8 mouse cellular contexts compared by ENCODE assay signal in the genomic region with DNA sequence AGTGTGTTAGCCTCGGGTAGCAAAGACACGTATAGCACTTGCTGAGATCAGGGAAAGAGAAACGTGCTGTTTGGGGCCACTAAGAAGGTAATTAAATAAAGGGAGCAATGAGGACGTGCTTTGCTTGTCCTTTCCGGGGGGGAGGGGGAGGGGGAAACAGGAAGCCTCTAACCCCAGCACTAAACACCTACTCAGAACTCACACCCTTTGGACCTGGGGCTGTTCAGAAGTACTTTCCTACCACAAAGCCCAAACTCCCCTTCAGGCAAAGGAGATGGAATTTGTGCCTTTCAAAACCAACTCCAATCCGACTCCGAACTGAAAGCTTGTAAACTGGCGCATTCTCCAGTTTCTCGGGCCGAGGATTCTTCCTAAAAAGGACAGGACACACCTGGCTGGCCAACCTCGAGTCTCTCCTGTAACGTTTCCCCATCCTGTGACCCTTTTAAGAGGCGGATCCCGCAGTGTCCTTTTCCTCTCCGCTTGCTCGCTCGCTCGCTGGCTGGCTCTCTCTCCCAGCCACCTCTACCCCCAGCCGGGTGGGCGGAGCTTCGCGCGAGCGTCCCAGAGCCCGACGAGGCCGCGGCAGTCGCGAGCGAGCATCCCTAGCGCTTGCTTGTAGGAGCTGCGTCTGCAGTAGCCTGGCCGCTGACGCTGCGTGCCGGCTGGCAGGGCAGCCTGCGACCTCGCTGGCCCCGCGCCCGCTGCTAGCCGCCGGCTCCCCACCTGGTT. TPM values are rescaled to one million over a fixed set of nuclear protein-coding genes. Genes with fewer than 3 reads are reported as not detected.
DNase-seq lines count a peak whose midpoint lies in the region; ATAC-seq and TF ChIP-seq lines count a peak whose summit lies in the region.

No protein-coding gene starts in this region.

- H3K4me1 ChIP-seq in erythroblast, embryonic 14.5 days (ENCODE audit: control insufficient read depth) = peaks cover 12% of the 10 kb centered on the region
- H3K4me1 ChIP-seq in heart, embryonic 10.5 days = no peaks in the 10 kb centered on the region
- H3K4me1 ChIP-seq in kidney, embryonic 14.5 days (ENCODE audit: control insufficient read depth, insufficient read depth, low read length) = no peaks in the 10 kb centered on the region
- H3K4me1 ChIP-seq in limb, embryonic 14.5 days (ENCODE audit: control insufficient read depth, insufficient read depth, low read length) = no peaks in the 10 kb centered on the region
- H3K4me1 ChIP-seq in midbrain, embryonic 16.5 days (ENCODE audit: control insufficient read depth, insufficient read depth, low read length) = no peaks in the 10 kb centered on the region
- peaks cover 2% of the 10 kb centered on the region for H3K4me1 ChIP-seq in spleen, adult 2 months (ENCODE audit: control insufficient read depth, insufficient read depth, insufficient read length)

- H3K9me3 ChIP-seq in erythroblast, embryonic 14.5 days (ENCODE audit: control insufficient read depth, low read length) = peaks cover 7% of the 10 kb centered on the region
- H3K9me3 ChIP-seq in heart, embryonic 10.5 days = no peaks in the 10 kb centered on the region
- no peaks in the 10 kb centered on the region for H3K9me3 ChIP-seq in kidney, embryonic 14.5 days (ENCODE audit: control insufficient read depth, low read length)
- H3K9me3 ChIP-seq in limb, embryonic 14.5 days (ENCODE audit: control insufficient read depth, low read length) = no peaks in the 10 kb centered on the region
- H3K9me3 ChIP-seq in midbrain, embryonic 16.5 days (replicated peaks; ENCODE audit: control insufficient read depth, low read length, poor library complexity, severe bottlenecking) = no peaks in the 10 kb centered on the region

- peak overlapping the region; percentile 60 for H3K9ac ChIP-seq in kidney, embryonic 14.5 days (ENCODE audit: low read depth, low read length)
- H3K9ac ChIP-seq in limb, embryonic 14.5 days (ENCODE audit: low read depth, low read length, severe bottlenecking) = peak overlapping the region; percentile 54
- H3K9ac ChIP-seq in midbrain, embryonic 16.5 days (ENCODE audit: low read depth, low read length) = peak overlapping the region; percentile 71

- no peaks in the 10 kb centered on the region for H3K79me3 ChIP-seq in C2C12 (ENCODE audit: low read depth)

- peak overlapping the region; percentile 81 for H3ac ChIP-seq in C2C12 (ENCODE audit: control insufficient read depth, insufficient read length, low read depth)

- no peaks in the 10 kb centered on the region for H3K36me3 ChIP-seq in C2C12 (ENCODE audit: control insufficient read depth, insufficient read depth)
- H3K36me3 ChIP-seq in erythroblast, embryonic 14.5 days (ENCODE audit: control insufficient read depth) = no peaks in the 10 kb centered on the region
- no peaks in the 10 kb centered on the region for H3K36me3 ChIP-seq in heart, embryonic 10.5 days
- H3K36me3 ChIP-seq in kidney, embryonic 14.5 days (ENCODE audit: control insufficient read depth, insufficient read depth, low read length) = no peaks in the 10 kb centered on the region
- no peaks in the 10 kb centered on the region for H3K36me3 ChIP-seq in limb, embryonic 14.5 days (ENCODE audit: control insufficient read depth, insufficient read depth, low read length)
- no peaks in the 10 kb centered on the region for H3K36me3 ChIP-seq in midbrain, embryonic 16.5 days (ENCODE audit: control insufficient read depth, insufficient read depth, low read length)
- H3K36me3 ChIP-seq in spleen, adult 2 months (ENCODE audit: control insufficient read depth, insufficient read depth, low read length) = no peaks in the 10 kb centered on the region

- H3K4me2 ChIP-seq in kidney, embryonic 14.5 days (replicated peaks; ENCODE audit: low read depth, low read length) = peak overlapping the region; percentile 66
- peak overlapping the region; percentile 67 for H3K4me2 ChIP-seq in limb, embryonic 14.5 days (replicated peaks; ENCODE audit: low read depth, low read length, severe bottlenecking)
- peak overlapping the region; percentile 61 for H3K4me2 ChIP-seq in midbrain, embryonic 16.5 days (ENCODE audit: low read length)

- WGBS in heart, embryonic 10.5 days = 8% methylated on average over 44 of the region's 44 CpGs
- WGBS in kidney, embryonic 14.5 days = 29% methylated on average over 40 of the region's 44 CpGs
- WGBS in limb, embryonic 14.5 days = 13% methylated on average over 34 of the region's 44 CpGs
- WGBS in midbrain, embryonic 16.5 days = 9% methylated on average over 36 of the region's 44 CpGs
- 25% methylated on average over 42 of the region's 44 CpGs for WGBS in spleen, adult 2 months

- TF ChIP-seq POLR2A in brain, embryonic 14.5 days (IDR thresholded peaks at IDR 0.05; ENCODE audit: borderline replicate concordance, extremely low read depth, insufficient read depth, insufficient read length, poor library complexity, severe bottlenecking) = 0 out of 2 replicates have a peak, but pooled peaks have one; percentile 40
- TF ChIP-seq POLR2A in limb, embryonic 14.5 days (IDR thresholded peaks at IDR 0.05; ENCODE audit: borderline replicate concordance, extremely low read depth, insufficient read depth, insufficient read length) = no peak
- TF ChIP-seq POLR2A in spleen, adult 2 months (IDR thresholded peaks at IDR 0.05; ENCODE audit: low read depth, low read length) = no peak

- peak overlapping the region; percentile 87 for H3K27ac ChIP-seq in heart, embryonic 10.5 days
- H3K27ac ChIP-seq in kidney, embryonic 14.5 days (ENCODE audit: low read depth, low read length) = 0 out of 2 replicates have a peak overlapping the region, but pooled peaks have one; percentile 17
- H3K27ac ChIP-seq in limb, embryonic 14.5 days (replicated peaks; ENCODE audit: low read depth, low read length) = no peak overlapping the region
- H3K27ac ChIP-seq in midbrain, embryonic 16.5 days (ENCODE audit: low read length) = peak overlapping the region; percentile 69
- no peak overlapping the region for H3K27ac ChIP-seq in spleen, adult 2 months (ENCODE audit: insufficient read depth, low read length)

- H3K79me2 ChIP-seq in C2C12 (ENCODE audit: control insufficient read depth, insufficient read depth) = peaks cover 8% of the 10 kb centered on the region

- ATAC-seq in kidney, embryonic 14.5 days (ENCODE audit: low FRiP score, low TSS enrichment) = peak; percentile 97
- peak; percentile 92 for ATAC-seq in limb, embryonic 14.5 days (ENCODE audit: low FRiP score, low read depth)
- ATAC-seq in midbrain, embryonic 16.5 days = peak; percentile 99

- no peaks in the 10 kb centered on the region for H3K27me3 ChIP-seq in C2C12 (ENCODE audit: control insufficient read depth, insufficient read depth, insufficient read length)
- peaks cover 14% of the 10 kb centered on the region for H3K27me3 ChIP-seq in erythroblast, embryonic 14.5 days (ENCODE audit: control insufficient read depth)
- peaks cover 15% of the 10 kb centered on the region; the same call in 1 of the 2 replicates for H3K27me3 ChIP-seq in heart, embryonic 10.5 days (ENCODE audit: insufficient read depth, poor library complexity, severe bottlenecking)
- peaks cover 7% of the 10 kb centered on the region; the same call in 1 of the 2 replicates for H3K27me3 ChIP-seq in kidney, embryonic 14.5 days (ENCODE audit: control insufficient read depth, insufficient read depth, low read length)
- peaks cover 10% of the 10 kb centered on the region; the same call in 1 of the 2 replicates for H3K27me3 ChIP-seq in limb, embryonic 14.5 days (ENCODE audit: control insufficient read depth, insufficient read depth, low read length)
- peaks cover 7% of the 10 kb centered on the region; the same call in 1 of the 2 replicates for H3K27me3 ChIP-seq in midbrain, embryonic 16.5 days (ENCODE audit: control insufficient read depth, insufficient read depth, low read depth, low read length)
- peaks cover 5% of the 10 kb centered on the region; the same call in 1 of the 2 replicates for H3K27me3 ChIP-seq in spleen, adult 2 months (ENCODE audit: control insufficient read depth, insufficient read depth, low read length)

- TF ChIP-seq CTCF in C2C12 (IDR thresholded peaks at IDR 0.05; ENCODE audit: control insufficient read depth, insufficient read depth, insufficient read length) = no peak
- TF ChIP-seq CTCF in brain, embryonic 14.5 days (IDR thresholded peaks at IDR 0.05; ENCODE audit: borderline replicate concordance, extremely low read depth, insufficient read depth, insufficient read length) = 0 out of 2 replicates have a peak, but pooled peaks have one; percentile 6
- TF ChIP-seq CTCF in spleen, adult 2 months (IDR thresholded peaks at IDR 0.05; ENCODE audit: extremely low read depth, insufficient read depth, insufficient read length, insufficient replicate concordance) = no peak

- peak overlapping the region; percentile 44 for H3K4me3 ChIP-seq in C2C12 (ENCODE audit: insufficient read depth, poor library complexity, severe bottlenecking)
- H3K4me3 ChIP-seq in erythroblast, embryonic 14.5 days (replicated peaks) = peak overlapping the region; percentile 72
- peak overlapping the region; percentile 71 for H3K4me3 ChIP-seq in heart, embryonic 10.5 days
- peak overlapping the region; percentile 52 for H3K4me3 ChIP-seq in kidney, embryonic 14.5 days (ENCODE audit: low read length)
- peak overlapping the region; percentile 49 for H3K4me3 ChIP-seq in limb, embryonic 14.5 days (replicated peaks; ENCODE audit: low read length)
- H3K4me3 ChIP-seq in midbrain, embryonic 16.5 days (ENCODE audit: low read depth, low read length) = peak overlapping the region; percentile 65
- H3K4me3 ChIP-seq in spleen, adult 2 months (ENCODE audit: extremely low read depth, insufficient read depth, insufficient read length) = peak overlapping the region; percentile 61

- peak; percentile 91 for DNase-seq in brain, embryonic 14.5 days (ENCODE audit: low read depth)
- DNase-seq in heart, embryonic 10.5 days (ENCODE audit: low spot score) = peak; percentile 91
- DNase-seq in limb, embryonic 14.5 days (ENCODE audit: low spot score) = peak; percentile 69
- DNase-seq in spleen, adult 2 months (ENCODE audit: low read depth in 1 of 2, low spot score in 2 of 2) = peak; percentile 9 to 39

TF ChIP-seq in C2C12, 6 proteins besides CTCF, POLR2A, EP300 and RAD21 (continues in another document):
- no peak for TF ChIP-seq MYOD1 (IDR thresholded peaks at IDR 0.05; ENCODE audit: control insufficient read depth, insufficient read length, low read depth)
- no peak for TF ChIP-seq CEBPB (IDR thresholded peaks at IDR 0.05; ENCODE audit: low read depth)
- TF ChIP-seq MAX (IDR thresholded peaks at IDR 0.05) = no peak
- no peak for TF ChIP-seq USF1 (IDR thresholded peaks at IDR 0.05; ENCODE audit: low read depth)

RNA-seq across cellular contexts. Expression of gene Rnf128, which starts 47.1 kb away (rescaled TPM):
- 9.7 TPM for polyA plus RNA-seq in C2C12 (2012; fragmentation: generic; extraction: Trizol)
- 1.3 and 1.4 TPM in 2 replicates for polyA plus RNA-seq in brain, embryonic 14.5 days (2012; rRNA removed)
- polyA plus RNA-seq in erythroblast, embryonic 14.5 days (2012) = 0.03 and 0.06 TPM in 2 replicates
- 23.3 and 23.4 TPM in 2 replicates for polyA plus RNA-seq in heart, embryonic 10.5 days (2016; fragmentation: Nextera tagmentation; extraction: Ambion mirVana)
- 27.7 and 31.3 TPM in 2 replicates for polyA plus RNA-seq in kidney, embryonic 14.5 days (2014; fragmentation: Nextera tagmentation; extraction: Ambion mirVana)
- 3.0 and 3.3 TPM in 2 replicates for polyA plus RNA-seq in limb, embryonic 14.5 days (2012; rRNA removed)
- polyA plus RNA-seq in limb, embryonic 14.5 days (2014; fragmentation: Nextera tagmentation; extraction: Ambion mirVana) = 10.4 and 11.2 TPM in 2 replicates
- polyA plus RNA-seq in midbrain, embryonic 16.5 days (2015; fragmentation: Nextera tagmentation; extraction: Ambion mirVana) = 5.4 and 6.3 TPM in 2 replicates
- polyA plus RNA-seq in spleen, adult 2 months (2012; rRNA removed) = 0.21 and 0.25 TPM in 2 replicates

Comparison
In these comparisons a context has a peak if more than half of its experiments do, and no peak if none do; other contexts are left out.
1. DNase-seq: peak in every context shown above with its lines; median percentile 91 in brain, embryonic 14.5 days; 91 in heart, embryonic 10.5 days; 69 in limb, embryonic 14.5 days; 24 in spleen, adult 2 months.
2. H3K27ac ChIP-seq: peak in heart, embryonic 10.5 days (single experiment), kidney, embryonic 14.5 days (single experiment) and midbrain, embryonic 16.5 days (single experiment); none in limb, embryonic 14.5 days (single experiment) and spleen, adult 2 months (single experiment).
3. Peak in every context shown above with its lines, with median percentiles within 50 percentile points of each other: H3K4me3 ChIP-seq, ATAC-seq, H3K4me2 ChIP-seq and H3K9ac ChIP-seq.